ENCODE assay signal across 1 mouse cellular context in genomic region chr9:107914764-107915420, GRCm38 (mm10).
TF ChIP-seq lines count a peak whose summit lies in the region.

No protein-coding gene starts in this region.

TF ChIP-seq in MEL, 35 proteins besides CTCF, POLR2A, EP300 and RAD21 (continued from another document):
- TF ChIP-seq USF2 (IDR thresholded peaks at IDR 0.05; ENCODE audit: borderline replicate concordance in 1 of 2, insufficient read depth in 1 of 2, low read depth in 1 of 2, low read length in 2 of 2) (no peak), POLR2AphosphoS2 (IDR thresholded peaks at IDR 0.05; ENCODE audit: low read length) (peak; percentile 91), CHD2 (IDR thresholded peaks at IDR 0.05; ENCODE audit: low read length) (no peak), GATA1 (IDR thresholded peaks at IDR 0.05; ENCODE audit: low read depth, low read length) (peak; percentile 81), E2F4 (IDR thresholded peaks at IDR 0.05; ENCODE audit: borderline replicate concordance, low read depth, low read length) (no peak), ETS1 (IDR thresholded peaks at IDR 0.05; ENCODE audit: low read depth, low read length) (peak; percentile 67), MEF2A (IDR thresholded peaks at IDR 0.05; ENCODE audit: extremely low read depth, insufficient replicate concordance, low read depth, low read length, poor library complexity, severe bottlenecking) (no peak), TAL1 (IDR thresholded peaks at IDR 0.05; ENCODE audit: low read length) (no peak), MXI1 (IDR thresholded peaks at IDR 0.05; ENCODE audit: low read depth, low read length) (peak; percentile 73), TCF12 (IDR thresholded peaks at IDR 0.05; ENCODE audit: low read depth, low read length) (peak; percentile 79), ZC3H11A (IDR thresholded peaks at IDR 0.05; ENCODE audit: low read depth, low read length) (no peak), MAFK (IDR thresholded peaks at IDR 0.05; ENCODE audit: borderline replicate concordance, low read depth, low read length) (no peak), MAZ (IDR thresholded peaks at IDR 0.05; ENCODE audit: low read depth, low read length) (peak; percentile 77; the same call in 1 of the 2 replicates), MYC (IDR thresholded peaks at IDR 0.05; ENCODE audit: low read depth, low read length) (0 out of 2 replicates have a peak, but pooled peaks have one; percentile 30), MAX (IDR thresholded peaks at IDR 0.05; ENCODE audit: low read length) (peak; percentile 52; the same call in 1 of the 2 replicates), TBP (IDR thresholded peaks at IDR 0.05; ENCODE audit: low read depth, low read length) (peak; percentile 83), ZMIZ1 (IDR thresholded peaks at IDR 0.05; ENCODE audit: low read depth, low read length) (peak; percentile 90), GABPA (IDR thresholded peaks at IDR 0.05; ENCODE audit: low read depth, low read length) (no peak), NRF1 (IDR thresholded peaks at IDR 0.05; ENCODE audit: insufficient read depth, low read depth, low read length, poor library complexity, severe bottlenecking) (no peak), CHD1 (IDR thresholded peaks at IDR 0.05; ENCODE audit: low read depth, low read length) (no peak; the same call in 1 of the 2 replicates)
TF ChIP-seq in MEL: peak in this region for 15.
